Mouse (Mus musculus) R1 (cell line): ENCODE measurements around the gene Abca7.

Experiments
- DNase-seq: peaks from one replicate; pipeline ENCODE4 v3.0.0-alpha.2; 2018; ENCODE audit warnings: low read depth, low spot score

Gene Abca7

DNA sequence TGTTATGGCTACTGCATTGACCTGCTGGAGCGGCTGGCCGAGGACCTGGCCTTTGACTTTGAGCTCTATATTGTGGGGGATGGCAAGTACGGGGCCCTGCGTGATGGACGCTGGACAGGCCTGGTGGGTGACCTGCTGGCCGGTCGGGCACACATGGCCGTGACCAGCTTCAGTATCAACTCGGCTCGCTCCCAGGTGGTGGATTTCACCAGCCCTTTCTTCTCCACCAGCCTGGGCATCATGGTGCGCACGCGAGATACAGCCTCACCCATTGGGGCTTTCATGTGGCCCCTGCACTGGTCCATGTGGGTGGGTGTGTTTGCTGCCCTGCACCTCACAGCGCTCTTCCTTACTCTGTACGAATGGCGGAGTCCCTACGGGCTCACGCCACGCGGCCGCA lies 22.2 kb upstream of the Abca7 start:
- no peak for DNase-seq

DNA sequence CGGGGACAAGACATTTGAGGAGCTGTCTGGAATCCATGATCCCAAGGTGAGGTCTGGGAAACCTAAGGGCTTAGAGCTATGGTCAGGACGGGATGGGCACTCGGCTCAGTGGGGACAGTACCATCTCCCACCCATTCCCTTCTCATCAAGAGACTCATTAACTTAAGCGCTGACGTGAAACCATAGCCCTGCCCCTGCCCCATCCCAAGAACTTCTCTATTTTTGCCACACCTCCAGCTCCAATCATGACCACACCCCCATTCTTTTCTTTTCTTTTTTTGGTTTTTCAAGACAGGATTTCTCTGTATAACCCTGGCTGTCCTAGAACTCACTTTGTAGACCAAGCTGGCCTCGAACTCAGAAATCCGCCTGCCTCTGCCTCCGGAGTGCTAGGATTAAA lies 21.6 kb upstream of the Abca7 start:
- no peak for DNase-seq

DNA sequence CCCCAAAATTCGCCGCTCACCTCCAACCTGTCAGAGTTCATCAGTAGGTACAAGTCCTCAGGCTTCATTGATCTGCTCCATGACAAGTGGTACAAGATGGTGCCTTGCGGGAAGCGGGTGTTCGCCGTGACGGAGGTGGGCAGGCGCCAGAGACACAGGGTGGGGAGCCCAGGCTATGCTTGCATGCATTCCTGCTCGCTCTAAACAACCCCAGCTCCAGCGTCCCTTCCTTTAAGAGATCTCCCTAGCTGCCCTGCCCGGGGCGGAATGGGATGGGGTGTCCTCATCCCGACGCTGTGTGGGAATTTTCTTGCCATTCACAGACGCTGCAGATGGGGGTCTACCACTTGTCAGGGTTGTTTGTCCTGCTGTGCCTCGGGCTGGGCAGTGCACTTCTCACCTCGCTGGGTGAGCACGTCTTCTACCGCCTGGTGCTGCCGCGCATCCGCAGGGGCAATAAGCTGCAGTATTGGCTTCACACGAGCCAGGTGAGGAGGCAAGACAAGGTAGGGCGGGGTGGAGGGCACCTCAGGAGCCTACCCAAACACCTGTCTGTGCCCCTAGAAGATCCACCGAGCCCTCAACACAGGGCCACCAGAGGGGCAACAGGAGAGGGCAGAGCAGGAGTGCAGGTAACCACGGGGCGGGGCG lies 20.1 kb upstream of the Abca7 start:
- DNase-seq, result no peak

DNA sequence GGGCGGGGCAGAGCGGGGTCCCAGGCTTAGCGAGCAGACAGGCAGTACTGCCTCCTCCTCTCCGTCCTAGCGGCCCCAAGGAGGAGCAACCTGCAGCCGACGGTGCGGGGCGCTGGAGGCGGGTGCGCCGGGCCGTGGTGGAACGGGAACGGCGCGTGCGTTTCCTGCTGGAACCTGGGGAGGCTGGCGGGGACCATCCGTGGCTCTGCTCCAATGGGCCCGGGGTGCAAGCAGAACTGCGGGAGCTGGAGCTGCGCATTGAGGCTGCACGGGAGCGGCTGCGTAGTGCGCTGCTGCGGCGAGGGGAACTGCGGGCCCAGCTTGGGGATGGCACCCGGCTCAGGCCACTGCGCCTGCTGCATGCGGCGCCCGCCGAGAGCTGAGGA lies 19.6 kb upstream of the Abca7 start:
- peak; percentile 63 for DNase-seq

DNA sequence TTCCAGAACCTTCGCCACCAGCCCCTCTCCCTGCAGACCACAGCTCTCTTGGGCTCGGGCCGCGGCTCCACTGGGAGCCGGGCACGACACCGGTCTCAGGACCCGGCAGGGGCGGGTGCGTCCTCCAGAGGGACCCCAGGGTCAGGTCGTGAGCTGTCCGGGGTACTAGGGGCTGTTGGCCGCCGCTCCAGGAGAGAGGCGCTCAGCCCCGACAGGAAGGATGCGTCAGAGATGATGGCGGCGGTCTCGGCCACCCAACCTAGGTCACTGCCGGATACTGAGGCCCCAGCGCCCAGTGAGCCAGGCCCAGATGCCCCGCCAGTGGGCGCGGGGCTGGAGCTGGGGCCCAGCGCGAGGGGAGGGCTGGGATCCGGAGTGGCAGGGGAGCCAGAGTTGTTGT lies 19.0 kb upstream of the Abca7 start:
- DNase-seq, result no peak

DNA sequence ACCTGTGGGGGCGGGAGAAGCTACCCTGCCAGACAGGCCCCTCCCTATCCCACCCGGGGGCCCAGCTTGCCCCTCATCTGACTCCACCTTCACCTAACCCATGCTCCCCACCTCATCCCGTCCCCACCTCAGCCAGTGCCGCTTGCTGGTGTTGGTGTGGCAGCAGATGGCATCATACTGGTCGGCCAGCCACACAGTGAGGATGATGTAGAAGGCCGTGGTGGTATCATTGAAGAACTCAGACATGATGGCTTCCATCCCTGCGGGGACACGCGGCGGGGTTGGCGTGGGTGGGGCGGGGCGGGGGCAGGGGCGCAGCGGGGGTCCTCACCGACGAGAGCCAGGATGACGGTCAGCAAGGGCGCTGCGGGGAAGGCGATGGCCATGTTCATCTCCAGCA lies 18.2 kb upstream of the Abca7 start:
- DNase-seq, result no peak

DNA sequence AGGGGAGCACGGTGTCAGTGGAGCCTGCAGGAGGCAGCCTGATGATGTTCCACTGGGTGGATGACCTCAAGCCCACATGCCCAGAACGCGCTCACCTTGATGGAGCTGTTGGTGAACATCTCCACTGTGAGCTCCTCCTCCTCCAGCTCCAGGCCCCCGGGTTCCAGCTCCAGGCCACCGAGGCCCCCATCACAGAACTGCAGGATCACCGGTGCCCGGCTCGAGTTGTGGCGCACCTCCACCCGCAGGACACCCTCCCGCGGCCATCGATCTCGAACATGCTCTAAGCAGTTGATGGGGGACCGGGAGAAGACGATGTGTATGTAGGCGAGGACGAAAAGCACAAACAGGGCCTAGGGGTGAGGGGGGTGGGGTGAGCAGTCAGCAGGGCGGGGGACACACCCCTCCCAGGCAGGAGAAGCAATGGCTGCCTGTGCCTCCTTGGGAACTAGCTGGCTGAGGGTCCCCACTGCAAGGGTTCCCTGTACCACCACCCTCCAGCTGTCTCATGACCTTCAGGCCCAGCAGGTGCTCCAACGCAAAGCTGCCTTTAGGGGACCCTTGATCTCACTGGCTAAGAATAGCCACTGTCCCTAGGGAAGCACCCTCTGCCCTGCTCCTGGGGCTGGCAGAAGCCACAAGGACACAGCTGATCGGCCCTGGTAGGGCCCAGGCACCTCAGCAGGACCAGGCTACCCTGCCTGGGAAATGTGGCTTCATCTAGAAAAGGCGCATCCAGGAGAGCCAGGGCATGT lies 16.7 kb upstream of the Abca7 start:
- no peak for DNase-seq

DNA sequence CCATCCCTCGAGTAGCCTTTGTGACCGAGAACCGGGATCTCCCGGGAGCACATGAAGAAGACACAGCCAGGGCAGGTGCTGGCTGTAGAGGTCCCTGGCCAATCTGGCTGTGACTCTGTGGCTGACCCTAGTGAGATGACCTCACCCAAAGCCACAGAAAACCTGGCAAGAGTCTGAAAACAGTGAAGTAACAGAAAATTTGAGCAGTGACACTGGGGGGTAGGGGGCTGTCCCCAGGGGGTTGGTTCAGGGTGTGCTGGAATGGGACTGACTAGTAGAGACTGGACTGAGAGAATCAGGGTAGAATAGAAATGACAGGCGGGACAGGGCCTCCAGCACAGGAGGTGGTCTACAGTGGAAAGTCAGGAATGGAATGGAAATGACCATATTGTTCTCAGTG lies 13.1 kb upstream of the Abca7 start:
- no peak for DNase-seq

DNA sequence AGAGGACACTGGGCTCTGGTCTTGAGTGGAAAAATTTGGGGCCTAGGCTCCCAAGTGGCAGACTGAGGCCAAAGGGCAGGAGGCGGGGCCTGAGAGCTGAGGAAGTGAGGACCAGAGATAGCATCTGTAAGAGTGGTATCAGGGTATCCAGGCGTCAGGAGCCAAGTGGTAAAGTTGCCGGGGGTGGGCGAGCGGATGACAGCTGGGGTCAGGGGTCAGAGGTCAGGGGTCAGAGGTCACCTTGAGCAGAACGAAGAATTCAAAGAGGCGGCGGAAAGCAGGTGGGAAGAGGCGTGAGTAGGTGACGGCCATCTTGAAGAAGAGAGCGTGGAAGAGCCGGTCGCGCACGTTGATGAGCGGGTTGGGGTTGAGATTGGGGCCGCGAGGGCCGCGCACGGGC lies 12.6 kb upstream of the Abca7 start:
- DNase-seq, result peak; percentile 85

DNA sequence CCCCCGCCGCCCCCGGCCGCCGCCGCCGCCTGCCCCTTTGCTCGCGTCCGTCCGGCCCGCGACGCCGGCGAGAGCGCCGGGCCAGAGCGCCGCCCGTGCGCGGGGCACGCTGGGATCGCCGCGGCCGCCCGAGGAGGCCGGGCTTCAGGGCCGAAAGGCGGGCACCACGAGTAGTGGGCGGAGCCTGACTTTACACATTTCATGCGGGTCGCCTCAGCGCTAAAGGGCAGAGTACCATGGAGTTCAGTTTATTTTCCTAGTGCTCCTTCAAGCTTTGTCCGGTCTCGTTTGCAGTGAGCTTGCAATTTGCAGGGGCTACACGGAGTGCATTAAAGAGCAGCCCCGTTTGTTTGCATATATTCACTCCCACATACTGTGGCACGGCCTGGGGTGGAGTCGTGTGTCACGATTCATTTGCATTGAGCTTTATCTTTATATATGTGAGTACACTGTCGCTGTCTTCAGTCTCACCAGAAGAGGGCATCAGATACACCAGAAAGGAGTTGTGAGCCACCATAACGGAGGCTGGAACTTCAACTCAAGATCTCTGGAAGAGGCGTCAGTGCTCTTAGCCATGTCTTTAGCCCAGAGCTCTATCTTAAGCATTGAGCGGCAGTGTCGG lies 12.0 kb upstream of the Abca7 start, which contains the start of gene Tmem259:
Gene Tmem259 (minus strand): TSS at position 136 of the 622 bp plus-strand sequence.
- DNase-seq, result peak; percentile 94

DNA sequence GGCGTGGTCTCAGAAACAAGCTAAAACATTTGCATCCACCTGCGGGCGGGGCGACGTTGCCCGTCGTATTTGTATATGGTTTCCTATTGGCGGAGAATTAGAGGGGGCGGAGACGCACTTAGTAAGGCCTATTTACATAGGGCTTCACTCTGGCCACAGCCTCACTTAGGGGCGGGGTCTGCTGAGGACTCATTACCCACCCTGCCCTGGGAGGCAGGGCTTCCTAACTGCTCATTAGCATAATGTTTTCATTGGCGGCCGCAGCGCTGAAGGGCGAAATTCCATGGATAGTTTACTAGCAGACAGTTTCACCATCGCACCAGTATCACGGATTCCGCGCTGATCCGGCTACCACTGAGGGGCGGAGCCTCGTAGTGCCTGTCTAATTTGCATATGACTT lies 11.4 kb upstream of the Abca7 start:
- peak; percentile 100 for DNase-seq

DNA sequence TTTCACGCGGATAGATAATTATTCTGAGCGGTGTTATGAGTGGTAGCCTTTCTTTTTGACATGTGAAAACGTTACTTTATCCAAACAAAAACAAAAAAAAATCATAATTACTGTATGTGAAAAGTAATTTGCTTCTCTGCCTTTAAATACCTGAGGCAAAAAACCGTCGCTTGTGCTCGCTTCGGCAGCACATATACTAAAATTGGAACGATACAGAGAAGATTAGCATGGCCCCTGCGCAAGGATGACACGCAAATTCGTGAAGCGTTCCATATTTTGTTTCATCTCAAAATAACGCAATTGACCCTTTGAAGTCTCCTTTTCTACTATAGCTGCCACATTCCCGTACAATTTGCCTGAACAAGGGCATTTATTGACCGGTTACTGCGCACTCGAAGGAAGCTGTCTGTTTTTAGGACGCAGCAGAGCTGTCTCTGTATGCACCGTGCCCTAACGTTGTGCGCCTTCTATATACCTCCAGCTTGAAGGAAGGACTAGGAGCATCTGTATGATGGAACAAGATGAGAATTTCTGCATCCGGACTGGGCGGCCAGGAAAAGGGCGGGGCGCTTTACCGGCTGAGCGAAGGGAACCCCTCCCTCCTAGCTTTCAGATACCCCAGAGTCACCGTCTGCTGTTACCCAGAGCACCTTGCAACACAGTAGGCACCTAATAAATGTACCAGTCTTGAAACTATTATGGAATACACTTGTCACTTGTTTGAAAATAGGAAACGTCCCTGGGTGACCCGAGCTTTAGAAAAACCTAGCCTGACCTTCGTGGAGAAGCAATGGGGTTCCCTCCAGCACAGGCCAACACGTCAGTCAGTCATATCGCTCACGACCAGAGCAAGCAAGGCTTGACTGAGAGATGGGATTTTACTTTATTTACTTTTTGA lies 10.7 kb upstream of the Abca7 start:
- DNase-seq, result peak; percentile 84

DNA sequence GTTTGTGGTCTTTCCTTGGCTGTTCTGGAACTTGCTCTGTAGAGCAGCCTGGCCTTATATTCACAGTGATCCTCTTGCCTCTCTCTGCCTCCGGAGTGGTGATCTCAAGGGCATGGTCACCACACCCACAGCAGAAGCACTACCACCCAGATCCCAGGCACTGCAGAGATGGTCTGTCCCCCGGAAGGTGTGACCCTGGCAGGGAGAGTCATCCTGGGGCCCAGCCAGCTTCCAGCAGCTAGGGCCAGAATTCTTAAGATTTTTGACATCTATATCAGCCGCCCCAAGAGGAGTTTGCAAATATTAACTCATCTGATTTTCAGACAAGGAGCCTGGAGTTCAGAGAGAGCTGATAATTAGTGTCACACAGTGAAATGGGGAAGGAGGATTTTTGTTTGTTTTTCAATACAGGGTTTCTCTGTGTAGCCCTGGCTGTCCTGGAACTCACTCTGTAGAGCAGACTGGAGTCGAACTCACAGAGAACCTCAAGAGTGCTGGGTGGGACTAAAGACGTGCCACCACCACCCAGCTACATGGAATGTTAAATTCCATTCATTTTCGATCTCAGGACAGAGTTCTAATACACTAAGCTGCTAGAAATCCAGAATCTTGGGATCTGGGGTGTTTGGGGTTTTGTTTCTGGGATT lies 9.9 kb upstream of the Abca7 start:
- DNase-seq, result no peak

DNA sequence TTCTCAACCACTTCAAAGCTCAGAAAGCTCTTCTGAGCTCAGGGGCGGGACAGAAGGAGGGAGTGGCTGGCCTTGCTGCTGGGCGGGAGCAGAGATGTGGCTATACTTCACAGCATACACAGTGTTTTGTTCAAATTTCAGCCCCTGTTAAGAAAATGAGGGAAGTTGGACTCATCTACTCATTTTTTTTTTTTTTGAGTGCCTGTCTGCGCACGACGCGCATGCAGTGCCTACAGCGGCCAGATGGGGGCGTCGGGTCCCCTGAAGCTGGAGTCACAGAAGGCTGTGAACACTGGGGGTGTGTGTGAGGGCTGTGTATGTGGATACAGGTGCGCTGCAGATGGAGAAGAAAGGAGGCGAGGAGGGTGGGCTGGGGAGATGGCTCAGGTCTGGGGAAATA lies 9.3 kb upstream of the Abca7 start:
- peak; percentile 89 for DNase-seq

DNA sequence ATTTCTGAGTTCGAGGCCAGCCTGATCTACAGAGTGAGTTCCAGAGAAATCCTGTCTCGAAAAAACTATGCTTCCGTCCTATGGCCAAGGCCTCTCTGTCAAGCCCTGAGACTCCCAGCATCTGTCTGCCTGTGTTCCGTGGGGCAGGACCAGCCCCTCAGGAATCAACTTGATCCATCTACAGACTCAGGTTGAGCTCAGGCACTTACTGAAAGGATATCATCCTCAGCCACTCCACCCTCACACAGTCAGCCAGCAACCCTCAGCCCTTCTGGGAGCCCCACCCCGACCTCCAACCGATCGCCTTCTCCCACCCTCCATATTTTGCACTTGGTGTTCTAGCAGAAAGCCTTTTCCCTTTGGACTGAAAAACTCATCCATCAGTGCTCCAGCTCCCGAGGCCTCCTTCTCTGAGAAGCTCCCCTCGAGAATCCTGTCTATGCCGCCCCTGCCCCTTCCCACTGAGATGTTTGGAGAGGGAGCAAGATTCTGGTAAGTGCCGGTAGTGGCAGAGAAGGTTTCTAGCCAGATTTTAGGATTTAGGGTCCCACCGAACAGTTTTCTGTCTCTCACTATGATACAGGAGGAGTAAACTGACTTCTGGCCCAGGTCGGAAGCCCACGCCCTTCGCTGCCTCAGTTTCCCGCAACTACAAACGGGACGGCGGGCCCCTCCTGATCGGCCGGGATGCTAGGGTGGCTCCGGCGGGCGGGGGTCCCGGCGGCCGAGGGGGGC lies 8.4 kb upstream of the Abca7 start:
- no peak for DNase-seq

DNA sequence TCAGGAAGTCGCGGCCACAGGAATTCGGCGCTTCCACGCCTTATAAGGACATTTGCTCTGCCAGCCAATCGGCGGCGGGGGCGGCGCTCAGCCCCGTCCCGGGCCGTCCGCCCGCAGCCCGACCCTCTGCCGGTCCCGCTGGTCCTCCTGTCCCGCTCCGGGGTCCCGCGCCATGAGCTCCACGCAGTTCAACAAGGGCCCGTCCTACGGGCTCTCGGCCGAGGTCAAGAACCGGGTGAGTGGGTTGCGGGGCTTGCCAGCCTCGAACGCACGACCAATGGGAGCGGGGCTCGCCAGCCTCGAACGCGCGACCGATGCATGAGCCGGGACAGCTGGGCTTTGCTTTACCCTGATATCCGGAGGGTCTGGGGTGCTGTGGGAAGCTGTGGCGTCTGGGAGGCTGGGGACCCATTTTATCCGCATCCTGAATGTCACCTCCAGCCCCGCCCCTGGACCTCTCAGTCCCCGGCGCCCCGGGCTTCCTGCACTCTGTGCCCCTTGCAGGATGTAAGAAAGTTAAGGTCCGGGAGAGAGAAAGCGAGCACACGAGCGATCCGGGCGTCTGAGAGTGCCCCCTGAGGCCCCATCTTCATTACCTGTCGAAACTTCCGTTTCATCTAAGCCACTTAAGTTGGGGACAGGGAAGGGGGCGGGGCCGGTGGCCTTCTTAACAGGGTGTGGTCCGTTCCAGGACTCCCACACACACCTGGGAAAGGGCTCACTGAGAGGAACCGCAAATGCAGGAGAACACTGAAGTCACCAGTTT lies 7.6 kb upstream of the Abca7 start, which contains the start of gene Cnn2:
Gene Cnn2 (plus strand): TSS at position 79 of the 766 bp plus-strand sequence.
- DNase-seq, result peak; percentile 57

DNA sequence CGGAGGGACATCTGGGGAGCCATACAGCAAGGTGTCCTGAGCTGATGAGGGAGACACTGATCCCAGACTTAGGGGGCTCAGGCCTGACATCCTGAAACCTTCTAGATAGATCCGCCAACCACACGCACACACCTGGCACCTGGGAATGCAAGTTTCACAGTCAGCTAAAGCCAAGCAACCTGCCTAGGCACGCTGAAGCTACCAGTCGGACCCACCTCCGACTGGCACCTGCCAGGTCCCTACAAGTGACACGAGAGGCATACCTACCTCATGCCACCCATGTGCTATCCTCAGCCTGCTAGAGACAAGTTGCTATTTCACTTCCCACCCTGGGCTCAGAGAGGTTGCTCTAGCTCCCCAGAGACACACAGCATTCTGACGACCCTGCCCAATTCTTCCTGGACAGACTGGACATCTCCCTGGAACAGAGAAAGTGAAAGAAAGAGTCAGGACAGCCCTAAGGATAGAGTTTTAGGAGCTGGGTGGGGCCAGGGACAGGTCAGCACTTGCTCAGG lies 7.0 kb upstream of the Abca7 start:
- DNase-seq, result no peak

DNA sequence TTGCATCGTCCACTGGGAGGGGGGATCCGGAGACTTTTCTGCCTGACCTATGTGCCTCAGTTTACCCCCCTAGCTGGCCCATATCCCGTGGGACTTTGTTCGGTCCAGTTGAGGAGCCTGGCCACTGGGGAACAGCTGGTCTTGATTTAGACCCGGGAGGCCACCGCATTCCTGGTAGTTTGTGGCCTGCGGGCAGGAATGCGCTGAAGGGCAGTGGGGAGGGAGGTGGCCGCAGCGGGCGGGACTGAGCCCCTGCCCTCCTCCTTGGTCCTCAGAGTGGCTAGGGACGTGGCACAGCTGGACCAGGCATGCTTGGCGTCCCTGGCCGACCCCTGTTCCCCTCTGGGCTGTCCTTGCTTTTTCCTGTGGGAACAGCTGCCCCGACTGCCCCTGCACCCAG lies 6.4 kb upstream of the Abca7 start:
- no peak for DNase-seq

DNA sequence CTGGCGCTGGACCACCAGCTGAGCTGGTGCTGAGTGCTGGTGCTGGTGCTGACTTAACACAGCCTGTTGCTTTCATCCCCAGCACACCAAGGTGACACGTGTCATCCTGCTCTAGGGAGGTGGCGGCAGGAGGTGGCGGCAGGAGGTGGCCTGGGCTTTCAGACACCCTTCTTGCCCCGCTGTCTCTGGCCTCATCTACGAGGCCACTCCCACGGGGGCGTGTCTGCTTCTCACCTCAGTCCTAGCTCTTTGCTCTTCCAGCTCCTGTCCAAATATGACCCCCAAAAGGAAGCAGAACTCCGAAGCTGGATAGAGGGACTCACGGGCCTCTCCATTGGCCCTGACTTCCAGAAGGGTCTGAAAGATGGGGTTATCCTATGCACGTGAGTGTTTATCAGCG lies 5.2 kb upstream of the Abca7 start:
- peak; percentile 81 for DNase-seq

DNA sequence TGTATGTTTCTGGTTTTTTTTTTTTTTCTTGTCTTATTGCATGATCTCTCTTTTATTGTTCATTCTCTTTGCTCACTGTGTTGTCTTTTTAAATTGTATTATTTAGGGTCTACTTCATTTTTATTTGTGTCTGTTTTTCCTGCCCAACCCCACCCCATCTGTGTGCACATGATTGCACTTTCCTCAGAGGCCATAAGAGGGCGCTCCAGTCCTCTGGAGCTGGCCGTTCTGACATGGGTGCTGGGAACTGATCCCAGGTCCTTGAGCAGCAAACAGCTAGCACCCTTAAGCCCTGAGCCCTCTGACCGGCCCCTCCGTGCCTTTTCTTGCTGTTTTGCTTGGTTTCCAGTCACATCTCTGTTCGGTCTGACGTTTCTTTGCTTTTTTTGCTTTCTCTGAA lies 4.7 kb upstream of the Abca7 start:
- peak; percentile 72 for DNase-seq
